Mouse (Mus musculus): ENCODE results near the gene Plb1.

DNA sequence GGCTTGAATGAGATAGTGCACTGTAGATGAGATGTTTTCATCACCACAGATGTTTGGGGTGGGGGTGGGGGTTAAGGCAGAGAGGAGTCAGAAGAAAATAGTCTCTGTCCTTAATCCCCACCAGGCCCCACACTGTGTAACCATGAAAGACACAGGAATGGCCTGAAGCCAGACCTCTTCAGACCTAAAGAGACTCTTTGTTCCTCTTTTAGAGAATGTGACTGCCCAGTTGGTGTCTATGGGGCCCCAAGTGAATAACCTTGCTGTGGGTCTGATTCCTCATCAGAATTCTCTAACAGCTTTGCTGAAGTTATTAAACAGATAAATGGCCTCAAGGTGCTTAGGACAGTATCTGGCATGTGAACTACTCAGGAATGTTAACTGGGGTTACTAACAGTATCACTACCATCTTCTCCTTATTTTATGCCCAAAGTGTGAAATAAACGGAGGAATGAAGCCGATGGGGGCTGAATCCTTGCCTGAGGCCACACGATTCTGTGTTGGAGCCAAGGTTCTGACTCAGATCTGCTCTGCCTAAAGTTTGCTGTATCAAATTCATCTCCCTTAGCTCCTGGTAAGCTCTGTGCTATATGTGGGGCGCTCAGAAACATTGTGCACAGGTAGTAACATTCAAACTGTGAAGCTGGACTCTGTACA lies 172.8 kb downstream of the Plb1 start:
- TF ChIP-seq CTCF (IDR thresholded peaks at IDR 0.05; ENCODE audit: low read depth, low read length) (no peak), POLR2A (IDR thresholded peaks at IDR 0.05; ENCODE audit: extremely low read depth, insufficient read depth, low read length) (no peak)

All from liver, adult 2 months (tissue).